Mouse (Mus musculus): ENCODE results near the gene Gm49388.
"Not testable (repeated sequence)": the region's sequence is repeated elsewhere in the genome, so short reads cannot be mapped to it uniquely, and the experiment has no call there.

Gm49388 gene

DNA sequence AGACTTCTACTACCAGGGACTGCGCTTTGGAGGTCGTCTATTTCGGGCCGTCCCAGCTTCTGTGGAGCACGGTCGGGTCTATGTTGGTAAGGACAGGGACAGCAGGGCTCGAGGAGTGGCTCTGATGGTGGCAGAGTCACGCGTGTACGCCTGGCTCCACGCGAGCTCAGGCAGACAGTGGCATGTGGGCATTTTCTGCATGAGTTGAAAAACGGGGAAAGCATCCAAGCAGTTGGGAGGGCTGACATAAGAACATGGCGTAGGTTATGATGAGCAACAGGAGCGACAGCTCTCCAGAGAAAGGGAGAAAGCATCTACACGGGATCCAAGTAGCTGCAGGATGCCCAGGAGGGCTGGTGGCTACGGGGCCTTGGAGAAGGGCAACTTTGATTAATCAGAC is 16.9 kb downstream of the Gm49388 start:
- DNase-seq (ENCODE audit: low spot score in 2 of 2) = no peak

- DNase-seq (ENCODE audit: low spot score in 2 of 2) = no peak
Measured at GRCm38 (mm10) chr7:127808821-127809220, 23.4 kb downstream of the Gm49388 start.

- no peak for DNase-seq (ENCODE audit: low spot score in 2 of 2)
Measured at GRCm38 (mm10) chr7:127809846-127810245, 24.4 kb downstream of the Gm49388 start.

- DNase-seq (ENCODE audit: low spot score in 2 of 2) = no peak
Measured at GRCm38 (mm10) chr7:127810650-127811049, 25.2 kb downstream of the Gm49388 start.

GRCm38 (mm10) chr7:127811240-127811639 is 25.8 kb downstream of the Gm49388 start:
- no peak for DNase-seq (ENCODE audit: low spot score in 2 of 2)

GRCm38 (mm10) chr7:127812292-127812691 is 26.9 kb downstream of the Gm49388 start:
- no peak for DNase-seq (ENCODE audit: low spot score in 2 of 2)

- no peak for DNase-seq (ENCODE audit: low spot score in 2 of 2)
Measured at GRCm38 (mm10) chr7:127813821-127814220, 28.4 kb downstream of the Gm49388 start.

DNA sequence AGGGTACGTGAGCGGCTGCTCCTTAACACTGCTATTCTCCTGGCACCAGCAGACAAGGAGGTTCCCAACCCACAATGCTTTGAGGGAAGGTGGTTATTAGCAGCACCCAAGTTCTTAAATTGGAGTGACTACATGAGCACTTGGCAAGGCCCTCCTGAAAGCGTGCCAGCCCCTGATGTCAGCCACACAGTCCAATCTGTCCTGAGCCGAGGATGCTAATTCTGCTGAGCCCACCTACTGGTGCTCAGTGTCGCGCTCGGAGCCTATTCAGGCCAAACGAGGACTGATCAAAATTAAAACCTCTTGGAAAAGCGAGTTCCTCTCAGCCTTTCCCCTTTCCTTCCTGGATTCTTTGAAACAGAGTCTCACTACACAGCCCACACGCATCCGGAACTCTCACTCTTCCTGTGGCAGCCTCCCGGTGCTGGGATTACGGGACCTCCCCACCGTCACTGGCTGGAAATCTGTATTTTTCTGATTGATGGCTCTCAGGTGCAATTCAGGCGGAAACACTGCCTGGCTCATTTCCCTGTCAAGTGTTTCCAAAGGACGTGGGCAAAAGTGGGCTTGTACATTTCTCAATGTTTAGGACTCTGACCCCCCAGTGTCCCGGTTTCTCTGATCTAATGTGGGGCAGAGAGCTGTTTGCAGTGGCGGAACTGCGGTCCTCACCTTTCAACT is 29.0 kb downstream of the Gm49388 start:
- DNase-seq (ENCODE audit: low spot score in 2 of 2) = peak in 1 of 2 experiments; percentile 83

GRCm38 (mm10) chr7:127815116-127815665 is 29.8 kb downstream of the Gm49388 start:
- DNase-seq (ENCODE audit: low spot score in 2 of 2) = no peak

GRCm38 (mm10) chr7:127815954-127816821 is 30.8 kb downstream of the Gm49388 start:
- DNase-seq (ENCODE audit: low spot score in 2 of 2) = peak; percentile 25 to 73

DNA sequence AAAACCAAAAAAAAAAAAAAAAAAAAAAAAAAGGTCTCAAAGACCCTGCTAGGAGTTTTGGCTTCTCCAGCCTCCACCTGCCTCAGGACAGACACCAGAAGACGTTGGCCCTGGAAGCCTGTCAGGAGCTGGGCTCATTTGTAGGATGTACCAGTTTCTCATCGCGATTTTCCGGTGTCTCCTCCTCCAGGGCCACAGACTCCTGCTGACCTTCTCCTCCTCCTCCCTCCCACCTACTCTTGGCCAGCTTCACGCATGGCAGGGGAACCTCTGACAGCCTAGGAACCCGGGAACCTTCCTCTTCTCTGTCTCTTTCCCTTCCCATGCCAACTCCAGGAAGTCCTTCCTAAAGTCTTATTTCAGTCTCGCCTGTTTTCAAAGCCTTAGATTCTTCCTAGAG is 31.6 kb downstream of the Gm49388 start:
- no peak for DNase-seq (ENCODE audit: low spot score in 2 of 2)

GRCm38 (mm10) chr7:127817776-127818175 is 32.4 kb downstream of the Gm49388 start:
- no peak for DNase-seq (ENCODE audit: low spot score in 2 of 2)

DNA sequence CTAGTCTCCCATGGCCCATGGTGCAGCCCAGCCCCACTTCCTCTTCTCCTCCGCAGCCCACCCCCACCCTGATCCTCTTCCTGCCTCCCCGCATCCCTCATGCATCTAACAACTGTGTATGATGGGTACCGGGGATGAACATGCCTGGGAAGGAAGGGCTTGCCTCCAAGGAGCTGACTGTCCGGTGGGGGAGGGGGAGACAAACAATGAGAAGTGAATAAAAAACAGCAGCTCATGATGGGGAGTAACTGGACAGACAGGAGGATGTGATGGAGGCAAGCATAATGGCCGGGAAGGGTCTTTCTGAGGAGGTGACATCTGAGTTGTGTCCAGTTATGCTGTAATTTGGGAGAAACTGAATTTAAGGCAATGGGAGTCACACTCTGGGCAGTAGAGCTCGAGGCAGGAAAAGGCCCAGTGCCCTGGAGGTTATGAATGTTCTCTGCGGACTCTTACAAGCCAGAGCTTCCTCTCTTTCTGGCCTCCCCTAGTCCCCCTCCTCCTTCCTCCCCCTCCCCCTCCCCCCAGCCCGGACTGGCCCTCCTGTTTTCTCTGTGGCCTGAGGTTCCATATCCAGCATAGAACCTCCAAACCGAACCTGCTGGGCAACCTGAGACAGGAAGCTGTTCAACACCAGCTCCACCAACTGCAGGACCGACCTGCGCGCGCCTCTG is 35.6 kb downstream of the Gm49388 start:
- DNase-seq (ENCODE audit: low spot score in 2 of 2) = no peak

DNA sequence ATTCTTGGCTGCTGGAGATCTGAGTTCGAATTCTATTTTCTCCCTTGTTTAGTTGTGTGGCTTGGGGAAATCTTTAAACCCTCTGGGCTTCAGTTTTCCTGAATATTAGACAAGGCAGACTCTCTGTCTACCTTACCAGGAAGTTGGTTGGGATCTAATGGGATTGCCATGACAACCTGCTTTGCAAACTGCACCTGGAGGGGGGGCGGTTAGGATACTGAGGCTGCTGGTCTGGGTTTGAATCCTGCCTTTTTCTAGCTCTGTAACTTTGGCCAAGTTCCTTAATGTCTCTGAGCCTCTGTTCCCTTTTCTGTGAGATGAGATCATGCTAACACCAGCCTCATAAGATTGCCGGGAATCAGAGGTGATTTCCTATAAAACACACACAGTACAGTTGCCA is 37.1 kb downstream of the Gm49388 start:
- DNase-seq (ENCODE audit: low spot score in 2 of 2) = no peak

DNA sequence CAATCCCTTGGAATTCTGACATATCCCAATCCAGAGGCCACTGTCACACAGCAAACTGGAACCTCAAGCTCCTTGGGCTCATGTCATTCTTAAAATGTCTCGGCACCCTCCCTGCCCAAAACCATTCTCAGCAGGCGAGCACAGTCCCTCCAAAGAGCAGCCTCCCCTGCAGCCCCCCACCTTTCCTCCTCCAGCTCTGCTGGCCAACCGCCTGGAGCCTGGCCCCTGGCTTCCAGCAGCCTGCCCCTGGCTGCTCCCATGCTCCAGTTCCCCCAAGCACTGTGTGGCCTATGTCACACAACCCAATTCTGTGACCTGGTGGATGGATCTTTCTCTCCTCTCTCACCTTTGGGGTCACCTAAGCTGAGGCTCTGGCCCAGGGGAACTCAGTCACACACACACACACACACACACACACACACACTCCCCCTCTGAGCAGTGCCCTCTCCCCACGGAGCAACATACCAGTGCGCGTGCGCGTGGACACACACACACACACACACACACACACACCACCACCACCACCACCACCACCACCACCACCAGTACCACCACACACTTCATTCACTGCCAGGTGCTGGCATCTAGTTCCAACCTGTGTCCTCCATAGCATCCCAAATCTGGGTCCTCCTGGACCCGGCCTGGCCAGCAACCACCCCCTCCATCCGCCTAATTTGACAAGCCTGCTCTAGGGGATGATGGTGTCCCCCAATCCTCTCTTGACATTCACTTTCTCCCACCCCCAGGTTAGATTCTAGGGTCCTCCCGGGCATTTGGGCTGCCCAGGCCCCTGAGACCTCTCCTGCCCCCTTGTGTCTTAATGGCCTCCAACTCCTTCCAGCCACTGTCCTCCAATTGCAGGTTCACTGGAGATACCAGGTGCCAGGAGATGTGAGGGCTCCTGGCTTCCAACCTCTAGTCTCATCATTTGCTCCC is 38.1 kb downstream of the Gm49388 start:
- no peak for DNase-seq (ENCODE audit: low spot score in 2 of 2)

- DNase-seq (ENCODE audit: low spot score in 2 of 2) = no peak
Measured at GRCm38 (mm10) chr7:127824176-127824871, 38.9 kb downstream of the Gm49388 start, which contains the start of the genes Stx4a and Stx1b. Stx4a (plus strand) TSS chr7:127824294. Stx1b (minus strand) TSS chr7:127824549.

GRCm38 (mm10) chr7:127835550-127835949 is 50.1 kb downstream of the Gm49388 start:
- no peak for DNase-seq (ENCODE audit: low spot score in 2 of 2)

DNA sequence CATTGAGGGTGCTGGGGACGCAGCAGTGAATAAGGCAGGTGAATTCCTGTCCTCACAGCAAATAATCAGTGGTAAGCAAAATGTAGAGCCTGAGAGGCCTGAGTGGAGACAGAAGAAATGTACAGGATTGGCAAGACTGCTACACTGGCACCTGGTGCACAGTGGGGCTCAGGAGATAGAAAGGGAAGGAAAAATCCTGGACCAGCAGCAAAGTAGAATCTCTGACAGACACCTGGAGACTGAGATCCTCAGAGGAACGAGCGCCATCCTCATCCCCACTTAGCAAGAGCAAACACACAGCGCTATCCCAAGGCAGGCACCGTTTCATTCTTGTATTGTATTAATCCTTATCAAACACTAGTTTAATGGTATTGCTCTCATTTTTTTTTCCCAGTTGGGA is 52.1 kb downstream of the Gm49388 start:
- DNase-seq (ENCODE audit: low spot score in 2 of 2) = no peak

GRCm38 (mm10) chr7:127837878-127838277 is 52.5 kb downstream of the Gm49388 start:
- not testable (repeated sequence) for DNase-seq (ENCODE audit: low spot score in 2 of 2)

DNA sequence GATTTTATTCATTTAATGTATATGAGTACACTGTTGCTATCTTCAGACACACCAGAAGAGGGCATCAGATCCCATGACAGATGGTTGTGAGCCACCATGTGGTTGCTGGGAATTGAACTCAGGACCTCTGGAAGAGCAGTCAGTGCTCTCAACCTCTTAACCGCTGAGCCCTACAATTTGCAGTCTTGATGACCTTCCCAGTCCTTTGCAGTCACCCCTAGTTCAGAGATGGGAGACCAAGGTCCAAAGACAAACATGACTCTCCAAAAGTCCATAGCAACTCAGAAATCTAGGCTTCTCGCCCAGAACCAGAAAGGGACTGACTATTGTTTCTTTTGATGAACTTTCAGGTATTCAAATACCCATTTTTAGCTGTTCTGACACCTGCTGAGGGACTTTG is 54.6 kb downstream of the Gm49388 start:
- DNase-seq (ENCODE audit: low spot score in 2 of 2) = not testable (repeated sequence)

Data from urinary bladder, postnatal 36 days (tissue).